Mouse (Mus musculus) c-Kit-positive CD71-positive TER-119-positive erythroid progenitor cells, embryonic 14.5 days (primary cell): ENCODE data around the gene Ptpn5.

ENCODE experiments used
- DNase-seq: peaks from one replicate; pipeline ENCODE4 v3.0.0-alpha.2; 2013; ENCODE audit warnings: low spot score

Gene Ptpn5

GRCm38 (mm10) chr7:47111121-47111520 lies 22.4 kb downstream of the Ptpn5 start:
- DNase-seq: no peak

- no peak for DNase-seq
Observed at GRCm38 (mm10) chr7:47110511-47110910, 23.0 kb downstream of the Ptpn5 start.

- DNase-seq: no peak
Observed at GRCm38 (mm10) chr7:47108779-47109189, 24.7 kb downstream of the Ptpn5 start.

GRCm38 (mm10) chr7:47106949-47107348 lies 26.5 kb downstream of the Ptpn5 start:
- no peak for DNase-seq

GRCm38 (mm10) chr7:47103671-47104414 lies 29.6 kb downstream of the Ptpn5 start:
- peak; percentile 8 for DNase-seq

DNA sequence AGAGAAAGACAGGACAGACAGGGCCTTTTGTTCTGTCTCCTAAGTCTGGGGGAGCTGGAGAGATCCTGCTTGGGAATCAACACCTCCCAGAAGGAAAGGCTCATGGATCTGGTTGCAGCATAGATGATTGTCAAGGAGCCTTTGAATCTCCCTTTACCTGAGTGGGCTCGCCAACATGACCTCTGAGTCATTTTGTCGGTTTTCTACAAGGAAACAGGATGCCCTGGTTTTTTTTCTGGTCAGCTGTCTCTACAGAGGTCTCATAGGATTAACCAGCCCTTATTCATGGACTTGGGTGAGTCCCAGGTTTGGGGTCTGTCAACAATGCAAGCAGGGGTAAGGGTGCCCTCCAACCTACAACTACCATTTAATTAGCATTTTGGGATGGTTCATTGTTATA lies 30.5 kb downstream of the Ptpn5 start:
- DNase-seq: no peak

DNA sequence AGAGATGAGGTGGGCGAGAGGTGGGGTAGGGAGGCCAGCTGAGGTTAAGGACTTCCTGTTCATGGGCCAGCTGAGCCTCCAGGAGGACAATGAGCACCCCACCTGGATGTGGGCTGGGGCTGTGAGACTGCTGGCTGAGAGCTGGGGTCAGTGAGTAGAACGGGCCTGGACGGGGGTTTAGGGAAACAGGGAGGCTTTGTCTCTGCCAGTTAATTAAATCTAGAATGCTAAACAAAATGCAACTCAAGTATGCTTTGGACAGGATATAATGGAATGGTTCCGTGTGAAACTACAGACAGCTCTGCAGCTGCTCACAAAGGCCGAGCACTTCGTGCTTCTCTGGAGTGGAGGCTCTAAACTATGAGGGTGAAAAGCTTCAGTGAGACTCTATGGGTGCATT lies 32.9 kb downstream of the Ptpn5 start:
- DNase-seq: no peak

- DNase-seq: no peak
Observed at GRCm38 (mm10) chr7:47099306-47099705, 34.2 kb downstream of the Ptpn5 start.

GRCm38 (mm10) chr7:47098044-47098443 lies 35.4 kb downstream of the Ptpn5 start:
- no peak for DNase-seq

GRCm38 (mm10) chr7:47094969-47095368 lies 38.5 kb downstream of the Ptpn5 start:
- DNase-seq: no peak

DNA sequence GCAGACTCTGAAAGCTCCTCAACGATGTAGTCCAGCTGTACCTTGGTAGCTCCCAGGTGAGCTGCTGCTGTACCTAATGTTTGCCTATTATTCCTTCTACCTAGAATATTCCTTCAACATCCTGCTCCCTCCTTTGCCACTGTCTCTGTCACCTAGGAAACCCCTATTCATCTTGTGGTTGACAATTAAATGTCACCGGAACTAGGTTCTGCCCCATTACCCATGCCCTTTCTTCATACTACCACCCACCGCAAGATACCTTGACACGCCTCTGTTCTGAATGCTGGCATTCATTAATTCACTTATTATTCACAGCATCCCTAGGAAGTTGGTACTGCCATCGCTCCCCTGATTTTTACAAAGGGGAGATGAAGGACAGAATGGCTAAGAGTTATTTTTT lies 39.5 kb downstream of the Ptpn5 start:
- no peak for DNase-seq

- no peak for DNase-seq
Observed at GRCm38 (mm10) chr7:47085075-47085474, 48.4 kb downstream of the Ptpn5 start.

DNA sequence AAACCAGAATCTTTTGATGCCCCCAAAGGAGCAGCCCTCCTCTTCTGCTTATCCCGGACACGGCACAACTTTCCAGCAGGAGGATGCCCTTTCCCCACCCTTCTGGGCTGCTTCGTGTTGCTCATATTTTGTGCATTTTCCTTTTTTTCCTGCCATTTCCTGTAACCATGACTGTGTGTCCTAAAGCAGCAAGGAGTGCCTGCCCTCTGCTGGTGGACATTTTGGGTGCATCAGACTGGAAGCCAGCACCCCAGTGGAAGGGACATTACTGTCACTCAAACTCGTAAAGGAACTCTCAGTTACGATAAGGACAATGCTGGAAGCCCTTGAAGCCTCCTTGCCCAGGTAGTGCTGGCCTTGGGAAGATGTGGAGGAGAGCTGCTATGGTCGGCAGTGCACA lies 52.2 kb downstream of the Ptpn5 start:
- peak; percentile 10 for DNase-seq

DNA sequence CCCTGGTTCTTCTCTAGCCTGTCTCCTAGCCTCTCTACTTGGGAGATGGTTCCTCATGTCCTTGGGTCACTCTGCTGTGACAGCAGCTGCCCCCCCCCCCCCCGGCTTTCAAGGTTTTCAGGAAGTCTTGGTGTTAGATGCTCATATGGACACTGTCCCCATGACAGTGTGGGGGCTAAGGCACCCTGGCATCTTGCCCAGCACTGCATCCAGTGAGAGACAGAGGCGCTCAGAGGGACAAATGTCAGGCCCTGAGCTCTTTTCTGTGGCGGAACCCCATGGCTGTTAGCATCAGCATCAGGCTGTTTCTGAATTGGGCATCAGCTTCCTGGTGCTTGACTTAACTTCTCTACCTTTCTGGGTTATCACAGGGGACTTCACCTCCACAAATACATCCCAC lies 52.6 kb downstream of the Ptpn5 start:
- DNase-seq: no peak

- DNase-seq: peak; percentile 40
Observed at GRCm38 (mm10) chr7:47077451-47077850, 56.0 kb downstream of the Ptpn5 start.

GRCm38 (mm10) chr7:47076729-47077128 lies 56.8 kb downstream of the Ptpn5 start:
- no peak for DNase-seq

DNA sequence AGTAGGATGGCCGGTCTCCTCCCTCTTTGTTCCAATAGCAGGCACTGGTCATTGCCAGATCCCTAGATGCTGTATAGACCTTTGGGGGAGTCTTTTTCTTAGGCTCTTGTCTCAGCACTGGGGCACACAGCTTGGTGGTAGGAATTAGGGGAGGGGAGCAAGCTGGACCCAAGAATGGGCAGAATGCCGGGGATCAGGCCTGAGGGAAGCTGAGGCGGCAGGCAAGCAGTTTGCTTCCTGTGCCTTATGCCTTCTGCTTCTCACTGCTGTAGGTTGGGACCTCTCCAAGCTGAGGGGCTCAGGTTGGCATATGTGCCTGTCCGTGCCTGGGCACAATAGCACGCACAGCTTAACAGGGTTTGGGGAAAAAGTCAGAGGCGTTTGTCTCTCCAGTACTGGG lies 57.3 kb downstream of the Ptpn5 start:
- no peak for DNase-seq

- no peak for DNase-seq
Observed at GRCm38 (mm10) chr7:47073536-47074521, 59.7 kb downstream of the Ptpn5 start.

DNA sequence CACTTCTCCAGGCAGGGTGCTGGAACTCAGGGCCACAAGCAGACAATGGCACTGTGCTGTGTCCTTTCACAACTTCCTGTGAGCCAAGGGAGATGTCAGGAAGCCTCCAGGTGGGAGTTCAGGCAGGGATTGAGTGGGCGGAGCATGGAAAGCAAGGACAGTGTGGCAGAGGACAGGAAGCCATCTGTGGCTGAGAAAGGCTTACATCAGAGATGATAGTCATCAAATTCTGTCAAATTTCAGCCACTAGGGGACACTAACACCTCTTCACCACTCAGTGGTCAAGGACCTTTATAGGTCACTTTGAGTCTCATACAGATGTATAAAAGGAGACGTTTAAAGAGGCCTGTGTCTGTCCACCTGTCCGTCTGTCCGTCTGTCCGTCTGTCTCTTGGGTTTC lies 60.9 kb downstream of the Ptpn5 start:
- DNase-seq: no peak

DNA sequence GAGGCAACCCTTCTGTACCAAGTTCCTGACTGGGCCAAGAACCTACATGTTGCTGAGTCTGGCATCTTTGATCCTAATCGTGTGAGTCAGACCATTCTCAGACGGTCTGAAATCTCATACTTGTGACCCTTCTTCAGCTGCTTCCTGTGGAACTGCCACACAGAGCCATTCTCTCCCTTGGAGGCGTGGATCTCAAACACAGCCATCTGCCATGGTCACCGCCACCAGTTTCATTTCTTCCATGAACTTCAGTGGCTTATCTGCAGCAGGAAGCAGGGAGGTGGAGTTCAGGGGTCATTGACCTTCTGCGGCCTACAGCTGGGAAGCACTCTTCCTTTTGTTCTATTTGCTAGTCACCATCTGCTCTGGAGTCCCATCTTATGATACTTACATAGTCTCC lies 65.6 kb downstream of the Ptpn5 start:
- DNase-seq: no peak

GRCm38 (mm10) chr7:47066942-47067341 lies 66.5 kb downstream of the Ptpn5 start:
- no peak for DNase-seq

- no peak for DNase-seq
Observed at GRCm38 (mm10) chr7:47061560-47061959, 71.9 kb downstream of the Ptpn5 start.

DNA sequence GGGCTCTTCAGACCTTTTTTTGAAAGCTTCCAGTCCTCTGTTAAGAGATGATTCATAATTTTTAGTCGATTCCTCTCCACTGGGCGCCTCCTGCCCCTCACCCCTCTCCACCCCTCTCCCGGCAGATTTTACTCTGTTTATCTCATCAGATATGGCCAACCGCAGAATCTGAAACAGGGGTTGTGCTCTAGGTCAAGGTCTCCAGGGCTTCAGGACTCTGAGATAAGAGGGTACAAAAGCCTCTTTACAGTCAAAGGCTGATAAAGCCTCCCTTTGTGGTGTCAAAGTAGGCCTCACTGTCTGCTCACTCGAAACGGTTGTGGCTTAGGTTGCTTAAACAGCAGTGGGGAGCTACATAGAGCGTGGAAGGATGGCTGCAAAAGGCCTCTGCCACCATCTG lies 74.1 kb downstream of the Ptpn5 start:
- no peak for DNase-seq
